Mouse (Mus musculus): ENCODE data around the gene Pnkd.
"Not testable (repeated sequence)": the region's sequence is repeated elsewhere in the genome, so short reads cannot be mapped to it uniquely, and the experiment has no call there.

Pnkd gene

GRCm38 (mm10) chr1:74391844-74392441 lies 107.2 kb downstream of the Pnkd start:
- DNase-seq: peak; percentile 99

- peak; percentile 96 for DNase-seq
These were observed 107.8 kb downstream of the Pnkd start for GRCm38 (mm10) chr1:74392446-74392994.

- peak; percentile 96 for DNase-seq
These were observed 108.3 kb downstream of the Pnkd start for GRCm38 (mm10) chr1:74393010-74393409.

GRCm38 (mm10) chr1:74393697-74394096 lies 109.0 kb downstream of the Pnkd start:
- DNase-seq: peak; percentile 95

- peak; percentile 94 for DNase-seq
These were observed 109.6 kb downstream of the Pnkd start for GRCm38 (mm10) chr1:74394311-74394710.

- DNase-seq: peak; percentile 92
These were observed 110.1 kb downstream of the Pnkd start for GRCm38 (mm10) chr1:74394858-74395257.

GRCm38 (mm10) chr1:74395290-74395689 lies 110.6 kb downstream of the Pnkd start:
- peak; percentile 93 for DNase-seq

GRCm38 (mm10) chr1:74396456-74397222 lies 111.9 kb downstream of the Pnkd start:
- not testable (repeated sequence) for DNase-seq

GRCm38 (mm10) chr1:74397268-74397918 lies 112.7 kb downstream of the Pnkd start:
- DNase-seq: peak; percentile 100

- peak; percentile 97 for DNase-seq
These were observed 113.3 kb downstream of the Pnkd start for GRCm38 (mm10) chr1:74397919-74398451.

- DNase-seq: no peak
These were observed 115.8 kb downstream of the Pnkd start for GRCm38 (mm10) chr1:74400531-74400930.

GRCm38 (mm10) chr1:74401015-74401702 lies 116.4 kb downstream of the Pnkd start:
- DNase-seq: no peak
